Mouse (Mus musculus): Measurements from ENCODE around the gene Adam22. TPM values are rescaled to one million over a fixed set of nuclear protein-coding genes. Genes with fewer than 3 reads are reported as not detected.
A peak's percentile ranks its signal among the peaks of the same experiment; 100 is the strongest.

Gene Adam22
- polyA plus RNA-seq (2015; fragmentation: Nextera tagmentation; extraction: Ambion mirVana), result 44.8 and 46.1 TPM in 2 replicates

DNA sequence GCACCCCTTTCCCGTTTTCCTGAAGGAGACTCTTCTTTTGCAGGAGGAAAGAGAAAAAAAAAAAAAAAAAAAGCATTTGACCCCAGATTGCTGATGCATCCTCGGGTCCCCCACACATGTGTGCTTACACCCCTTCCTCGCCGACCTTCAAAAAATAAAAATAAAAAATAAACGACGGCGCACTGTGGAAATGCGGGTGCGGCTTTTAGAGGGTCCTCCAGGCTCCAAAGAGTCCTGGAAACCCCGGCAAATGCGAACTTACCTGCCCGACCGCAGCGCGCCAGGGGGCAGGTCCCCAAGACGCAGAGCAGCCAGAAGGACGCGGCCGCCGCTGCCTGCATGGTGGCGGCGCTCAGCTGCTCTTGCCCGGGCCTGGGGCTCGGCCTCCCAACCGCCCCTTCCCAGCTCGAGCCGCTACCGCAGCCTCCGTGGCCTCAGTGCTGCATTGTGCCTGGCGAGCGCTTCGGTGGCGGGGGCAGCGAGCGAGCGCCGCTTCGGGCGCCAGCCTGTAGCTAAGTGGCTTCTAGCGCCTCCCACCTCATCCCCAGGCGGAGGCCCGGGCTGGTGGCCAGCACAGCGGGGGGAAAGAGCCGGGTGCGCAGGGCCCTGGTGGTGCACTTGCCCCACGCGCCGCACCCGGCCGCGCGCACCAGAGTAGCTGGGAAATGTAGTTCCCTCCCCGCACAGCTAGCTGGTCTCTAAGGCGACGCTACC lies at the start of gene Adam22:
Adam22 (minus strand) TSS at position 547 of the 714 bp plus-strand sequence.
- Histone ChIP-seq H3K9ac (ENCODE audit: low read depth, low read length) (peak within 1 kb of the TSS; percentile 97), H3K4me1 (ENCODE audit: control insufficient read depth, insufficient read depth, low read depth, low read length) (peaks cover 4% of the 10 kb centered on the region; the same call in 1 of the 2 replicates), H3K9me3 (ENCODE audit: control insufficient read depth, low read length) (no peaks in the 10 kb centered on the region), H3K27me3 (replicated peaks; ENCODE audit: control insufficient read depth, insufficient read depth, low read length) (no peaks in the 10 kb centered on the region), H3K4me3 (ENCODE audit: low read length) (peak within 1 kb of the TSS; percentile 95), H3K36me3 (ENCODE audit: control insufficient read depth, insufficient read depth, low read length) (no peaks in the 10 kb centered on the region), H3K27ac (ENCODE audit: low read depth, low read length) (peak within 1 kb of the TSS; percentile 93), H3K4me2 (ENCODE audit: low read length) (peak within 1 kb of the TSS; percentile 67)
- ATAC-seq, result peak; percentile 96
- under 1% methylated on average over 34 of the region's 55 CpGs for WGBS

- H3K9me3 ChIP-seq (ENCODE audit: control insufficient read depth, low read length), result no peaks in the 10 kb centered on the region
- H3K4me1 ChIP-seq (ENCODE audit: control insufficient read depth, insufficient read depth, low read depth, low read length), result peaks cover 3% of the 10 kb centered on the region; the same call in 1 of the 2 replicates
- H3K4me2 ChIP-seq (ENCODE audit: low read length), result no peak overlapping the region
- 32% methylated on average over 1 of the region's 1 CpGs for WGBS
- no peak overlapping the region for H3K27ac ChIP-seq (ENCODE audit: low read depth, low read length)
- no peak overlapping the region for H3K9ac ChIP-seq (ENCODE audit: low read depth, low read length)
- H3K27me3 ChIP-seq (replicated peaks; ENCODE audit: control insufficient read depth, insufficient read depth, low read length), result no peaks in the 10 kb centered on the region
- no peak overlapping the region for H3K4me3 ChIP-seq (ENCODE audit: low read length)
- H3K36me3 ChIP-seq (ENCODE audit: control insufficient read depth, insufficient read depth, low read length), result no peaks in the 10 kb centered on the region; the same call in 1 of the 2 replicates
- ATAC-seq, result no peak
These were observed 49.5 kb upstream of the Adam22 start for GRCm38 (mm10) chr5:8417443-8417842.

GRCm38 (mm10) chr5:8416683-8417413 lies 48.9 kb upstream of the Adam22 start:
- 94% methylated on average over 3 of the region's 3 CpGs for WGBS
- H3K4me1 ChIP-seq (ENCODE audit: control insufficient read depth, insufficient read depth, low read depth, low read length), result peaks cover 3% of the 10 kb centered on the region; the same call in 1 of the 2 replicates

GRCm38 (mm10) chr5:8408746-8409145 lies 40.8 kb upstream of the Adam22 start:
- Histone ChIP-seq H3K9me3 (ENCODE audit: control insufficient read depth, low read length) (no peaks in the 10 kb centered on the region), H3K4me3 (ENCODE audit: low read length) (no peak overlapping the region), H3K36me3 (ENCODE audit: control insufficient read depth, insufficient read depth, low read length) (peaks cover 3% of the 10 kb centered on the region; the same call in 1 of the 2 replicates), H3K4me2 (ENCODE audit: low read length) (no peak overlapping the region), H3K27me3 (replicated peaks; ENCODE audit: control insufficient read depth, insufficient read depth, low read length) (no peaks in the 10 kb centered on the region), H3K27ac (ENCODE audit: low read depth, low read length) (no peak overlapping the region), H3K9ac (ENCODE audit: low read depth, low read length) (no peak overlapping the region), H3K4me1 (ENCODE audit: control insufficient read depth, insufficient read depth, low read depth, low read length) (no peaks in the 10 kb centered on the region)
- WGBS, result 91% methylated on average over 4 of the region's 4 CpGs
- no peak for ATAC-seq

More at GRCm38 (mm10) chr5:8416683-8417413, 48.9 kb upstream of the Adam22 start:
- Histone ChIP-seq H3K9me3 (ENCODE audit: control insufficient read depth, low read length) (no peaks in the 10 kb centered on the region), H3K27ac (ENCODE audit: low read depth, low read length) (no peak overlapping the region), H3K36me3 (ENCODE audit: control insufficient read depth, insufficient read depth, low read length) (no peaks in the 10 kb centered on the region; the same call in 1 of the 2 replicates), H3K4me2 (ENCODE audit: low read length) (no peak overlapping the region), H3K27me3 (replicated peaks; ENCODE audit: control insufficient read depth, insufficient read depth, low read length) (no peaks in the 10 kb centered on the region), H3K4me3 (ENCODE audit: low read length) (no peak overlapping the region), H3K9ac (ENCODE audit: low read depth, low read length) (no peak overlapping the region)
- no peak for ATAC-seq

DNA sequence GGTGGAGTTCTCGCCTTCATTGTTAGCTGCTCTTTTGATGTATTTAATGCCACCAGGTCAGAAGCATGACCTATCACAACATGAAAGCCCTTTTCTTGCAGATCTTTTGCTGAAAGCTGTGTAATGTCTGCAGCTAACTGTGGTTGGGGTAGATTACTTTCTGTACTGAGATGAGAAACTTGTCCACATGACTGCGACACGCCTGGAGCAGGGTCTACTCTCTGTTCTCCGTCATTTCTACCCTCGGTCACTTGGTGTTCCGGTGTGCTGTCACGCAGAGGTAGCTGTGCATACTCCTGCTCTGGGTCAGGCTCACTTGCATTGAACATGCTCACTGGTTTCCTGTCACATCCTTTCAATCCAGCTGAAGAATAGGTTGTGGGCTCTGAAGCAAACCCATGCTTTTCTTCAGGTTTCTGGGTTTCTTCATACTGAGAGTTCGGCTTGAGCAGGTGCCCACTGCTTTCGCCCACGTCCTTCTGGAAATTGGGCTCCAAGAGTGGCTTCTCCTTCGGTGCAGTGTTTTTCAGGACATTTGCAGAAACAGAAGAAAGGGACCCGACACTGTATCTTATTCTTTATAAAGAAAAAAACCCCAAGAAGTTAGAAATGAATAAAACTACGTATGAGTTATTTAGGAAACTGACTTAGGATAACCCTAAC lies 29.8 kb upstream of the Adam22 start:
- ATAC-seq, result no peak
- H3K9ac ChIP-seq (ENCODE audit: low read depth, low read length), result no peak overlapping the region
- 94% methylated on average over 13 of the region's 13 CpGs for WGBS

DNA sequence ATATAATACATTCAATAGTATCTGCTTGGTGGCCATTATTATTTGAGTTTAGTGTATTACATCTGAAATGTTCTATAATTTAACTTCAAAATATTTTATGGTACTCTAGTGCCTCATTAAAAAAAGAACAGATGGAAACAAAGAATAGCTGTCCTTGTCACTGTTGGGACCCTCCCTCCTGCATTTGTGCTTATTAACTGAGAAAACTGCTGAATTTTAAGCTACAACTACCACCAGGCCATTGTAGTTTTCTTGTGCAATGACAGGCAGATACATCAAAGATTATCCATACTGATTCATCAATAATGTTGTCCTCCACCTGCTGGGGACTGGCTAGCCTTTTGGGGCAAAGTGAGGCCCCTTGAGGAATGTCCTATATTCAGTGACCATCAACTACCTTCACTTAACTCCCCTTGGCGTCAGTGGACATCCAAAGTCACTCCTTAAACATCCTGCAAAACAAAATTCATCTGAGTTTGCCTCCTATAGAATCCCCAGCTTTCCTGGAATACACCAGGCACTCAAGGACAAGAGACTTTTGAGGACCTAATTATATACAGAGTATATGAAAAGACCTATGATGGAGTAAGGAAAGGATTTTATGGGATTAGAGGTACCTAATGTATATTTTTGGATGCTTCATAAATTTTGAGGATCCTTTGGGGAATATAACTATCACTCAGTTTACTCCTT lies 26.1 kb upstream of the Adam22 start:
- Histone ChIP-seq H3K4me2 (ENCODE audit: low read length) (no peak overlapping the region), H3K9ac (ENCODE audit: low read depth, low read length) (no peak overlapping the region), H3K4me1 (ENCODE audit: control insufficient read depth, insufficient read depth, low read depth, low read length) (no peaks in the 10 kb centered on the region), H3K36me3 (ENCODE audit: control insufficient read depth, insufficient read depth, low read length) (peaks cover 3% of the 10 kb centered on the region; the same call in 1 of the 2 replicates), H3K4me3 (ENCODE audit: low read length) (no peak overlapping the region), H3K27me3 (replicated peaks; ENCODE audit: control insufficient read depth, insufficient read depth, low read length) (no peaks in the 10 kb centered on the region), H3K9me3 (ENCODE audit: control insufficient read depth, low read length) (no peaks in the 10 kb centered on the region), H3K27ac (ENCODE audit: low read depth, low read length) (no peak overlapping the region)
- WGBS, result 68% methylated on average over 1 of the region's 1 CpGs
- ATAC-seq, result no peak

More for the DNA sequence above, 29.8 kb upstream of the Adam22 start:
- H3K27ac ChIP-seq (ENCODE audit: low read depth, low read length), result no peak overlapping the region
- no peak overlapping the region for H3K4me3 ChIP-seq (ENCODE audit: low read length)
- no peaks in the 10 kb centered on the region for H3K27me3 ChIP-seq (replicated peaks; ENCODE audit: control insufficient read depth, insufficient read depth, low read length)
- H3K4me2 ChIP-seq (ENCODE audit: low read length), result no peak overlapping the region
- peaks cover 5% of the 10 kb centered on the region; the same call in 1 of the 2 replicates for H3K36me3 ChIP-seq (ENCODE audit: control insufficient read depth, insufficient read depth, low read length)
- H3K9me3 ChIP-seq (ENCODE audit: control insufficient read depth, low read length), result no peaks in the 10 kb centered on the region
- H3K4me1 ChIP-seq (ENCODE audit: control insufficient read depth, insufficient read depth, low read depth, low read length), result no peaks in the 10 kb centered on the region

GRCm38 (mm10) chr5:8374297-8374906 lies 6.4 kb upstream of the Adam22 start:
- Histone ChIP-seq H3K4me2 (ENCODE audit: low read length) (no peak overlapping the region), H3K9me3 (ENCODE audit: control insufficient read depth, low read length) (no peaks in the 10 kb centered on the region)

GRCm38 (mm10) chr5:8373415-8373814 lies 5.5 kb upstream of the Adam22 start:
- Histone ChIP-seq H3K27ac (ENCODE audit: low read depth, low read length) (no peak overlapping the region), H3K4me1 (ENCODE audit: control insufficient read depth, insufficient read depth, low read depth, low read length) (no peaks in the 10 kb centered on the region), H3K36me3 (ENCODE audit: control insufficient read depth, insufficient read depth, low read length) (no peaks in the 10 kb centered on the region), H3K4me3 (ENCODE audit: low read length) (no peak overlapping the region), H3K4me2 (ENCODE audit: low read length) (no peak overlapping the region), H3K27me3 (replicated peaks; ENCODE audit: control insufficient read depth, insufficient read depth, low read length) (no peaks in the 10 kb centered on the region), H3K9ac (ENCODE audit: low read depth, low read length) (no peak overlapping the region), H3K9me3 (ENCODE audit: control insufficient read depth, low read length) (no peaks in the 10 kb centered on the region)
- ATAC-seq, result no peak
- WGBS, result 71% methylated on average over 4 of the region's 4 CpGs

More at GRCm38 (mm10) chr5:8374297-8374906, 6.4 kb upstream of the Adam22 start:
- Histone ChIP-seq H3K36me3 (ENCODE audit: control insufficient read depth, insufficient read depth, low read length) (no peaks in the 10 kb centered on the region), H3K4me1 (ENCODE audit: control insufficient read depth, insufficient read depth, low read depth, low read length) (no peaks in the 10 kb centered on the region), H3K4me3 (ENCODE audit: low read length) (no peak overlapping the region), H3K9ac (ENCODE audit: low read depth, low read length) (no peak overlapping the region), H3K27me3 (replicated peaks; ENCODE audit: control insufficient read depth, insufficient read depth, low read length) (no peaks in the 10 kb centered on the region), H3K27ac (ENCODE audit: low read depth, low read length) (no peak overlapping the region)
- 83% methylated on average over 5 of the region's 5 CpGs for WGBS
- no peak for ATAC-seq
